Mouse (Mus musculus) cerebellum, adult (tissue): ENCODE results near the gene Pax5.

Experiments used
- ATAC-seq: cut with Nextera tagmentation; 2 replicates; pipeline ENCODE4 v1.9.2; 2017; ENCODE audit warnings: mild to moderate bottlenecking, moderate library complexity, mixed read lengths; ENCODE audit not compliant: insufficient number of reproducible peaks, low FRiP score, low TSS enrichment

Gene Pax5

DNA sequence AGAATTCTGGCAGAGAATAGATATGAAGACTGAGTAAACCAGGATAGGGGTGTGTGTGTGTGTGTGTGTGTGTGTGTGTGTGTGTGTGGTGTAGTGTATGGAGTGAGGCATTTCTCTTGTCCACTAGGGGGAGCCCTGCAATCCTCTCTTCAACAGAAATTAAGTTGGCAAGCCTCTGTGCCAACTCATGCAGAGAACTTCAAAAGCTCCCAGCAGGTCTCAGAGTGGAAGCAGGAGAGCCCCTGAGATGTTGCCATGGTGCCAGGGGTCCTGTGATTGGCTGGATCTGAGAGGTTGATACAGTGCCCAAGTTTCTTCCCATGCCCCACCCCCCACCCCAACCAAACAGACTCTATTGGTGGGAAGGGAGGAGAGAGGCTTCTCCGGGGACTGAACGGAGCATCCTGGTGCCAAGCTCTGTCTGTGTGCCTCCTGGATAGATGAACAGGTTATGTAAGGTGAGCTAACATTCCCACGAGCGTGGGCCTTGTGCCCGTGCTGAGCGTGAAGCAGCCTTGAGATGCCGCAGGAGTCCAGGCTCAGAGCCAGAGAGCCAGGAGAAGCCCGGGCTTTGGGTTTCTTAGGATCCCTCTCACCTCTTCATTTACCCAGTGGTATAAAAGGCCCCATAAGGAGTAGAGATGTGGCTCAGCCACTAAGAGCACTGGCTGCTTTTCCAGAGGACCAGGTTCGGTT lies 153.6 kb downstream of the Pax5 start:
- ATAC-seq, result no peak; the same call in 1 of the 2 replicates

DNA sequence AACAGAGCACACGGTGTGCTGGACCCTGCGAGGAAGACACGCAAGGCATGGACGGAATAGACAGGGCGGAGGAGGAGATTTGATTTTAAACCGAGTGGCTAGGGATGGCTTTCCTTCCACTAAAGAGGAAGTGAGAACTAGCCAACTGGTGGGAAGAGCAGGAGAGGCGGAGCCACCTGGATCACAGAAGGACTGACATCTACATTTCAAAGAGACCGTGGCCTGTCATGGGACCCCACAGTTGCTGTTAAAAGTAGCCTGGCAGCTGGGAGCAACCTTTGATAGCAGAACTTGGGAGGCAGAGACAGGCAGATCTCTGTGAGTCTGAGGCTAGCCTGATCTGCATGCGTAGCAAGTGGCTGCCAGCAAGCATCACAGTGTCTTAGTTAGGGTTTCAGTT lies 154.7 kb downstream of the Pax5 start:
- ATAC-seq, result no peak

- no peak for ATAC-seq
Observed at GRCm38 (mm10) chr4:44551470-44551869, 158.8 kb downstream of the Pax5 start.

DNA sequence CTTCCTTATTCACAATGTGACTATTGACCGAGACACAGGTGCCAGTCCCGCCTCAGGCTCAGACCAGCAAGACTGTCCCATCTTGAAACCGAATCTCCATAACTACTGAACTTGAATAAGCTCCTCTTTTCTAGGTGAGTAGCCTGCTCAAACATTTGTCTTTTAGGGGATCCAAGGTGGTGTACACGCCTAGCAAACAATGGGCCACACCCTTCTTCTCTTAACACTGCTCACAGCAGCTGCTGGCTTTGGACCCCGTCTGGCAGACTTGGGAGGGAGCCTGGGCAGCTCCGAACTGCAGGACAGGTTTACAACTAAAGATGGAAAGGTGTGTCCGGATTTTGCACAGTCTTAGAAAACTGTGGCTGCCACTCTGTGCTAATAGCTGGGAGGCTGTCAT lies 161.3 kb downstream of the Pax5 start:
- ATAC-seq, result no peak

DNA sequence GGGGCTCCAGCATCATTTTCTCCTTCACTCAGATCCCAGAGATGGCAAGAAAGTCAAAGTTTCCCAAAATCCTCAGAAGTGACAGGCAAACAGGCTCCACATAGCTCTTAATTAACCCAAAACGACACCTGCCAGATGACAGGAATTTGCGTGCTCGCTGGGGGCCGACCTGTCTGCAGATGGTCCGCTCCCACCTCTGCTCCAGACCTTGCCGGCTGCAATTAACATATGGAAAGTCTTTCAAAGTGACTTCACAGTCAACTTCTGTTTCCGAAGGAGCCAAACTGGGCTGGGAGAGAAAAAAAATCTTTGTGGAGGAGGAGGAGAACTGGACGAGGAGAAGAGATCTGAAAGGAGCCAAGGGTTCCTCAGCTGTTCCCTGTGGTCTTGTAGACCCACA lies 164.6 kb downstream of the Pax5 start:
- ATAC-seq, result no peak

DNA sequence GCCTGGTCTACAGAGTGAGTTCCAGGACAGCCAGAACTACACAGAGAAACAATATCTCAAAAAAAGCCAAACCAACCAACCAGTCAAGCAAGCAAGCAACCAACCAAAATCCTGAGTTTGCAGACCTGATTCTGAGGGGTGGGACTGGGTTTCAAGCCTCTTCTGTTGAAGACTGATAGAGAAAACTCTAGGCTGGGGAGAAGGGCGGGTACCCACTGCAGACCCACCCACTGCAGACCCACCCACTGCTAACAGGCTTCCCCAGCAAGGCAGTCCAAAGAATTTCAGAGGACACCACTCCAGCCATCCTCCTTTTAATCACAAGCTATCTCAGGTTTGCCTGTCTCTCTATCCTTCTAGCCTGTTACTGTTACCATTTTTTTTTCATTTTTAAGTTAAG lies 165.8 kb downstream of the Pax5 start:
- no peak for ATAC-seq

DNA sequence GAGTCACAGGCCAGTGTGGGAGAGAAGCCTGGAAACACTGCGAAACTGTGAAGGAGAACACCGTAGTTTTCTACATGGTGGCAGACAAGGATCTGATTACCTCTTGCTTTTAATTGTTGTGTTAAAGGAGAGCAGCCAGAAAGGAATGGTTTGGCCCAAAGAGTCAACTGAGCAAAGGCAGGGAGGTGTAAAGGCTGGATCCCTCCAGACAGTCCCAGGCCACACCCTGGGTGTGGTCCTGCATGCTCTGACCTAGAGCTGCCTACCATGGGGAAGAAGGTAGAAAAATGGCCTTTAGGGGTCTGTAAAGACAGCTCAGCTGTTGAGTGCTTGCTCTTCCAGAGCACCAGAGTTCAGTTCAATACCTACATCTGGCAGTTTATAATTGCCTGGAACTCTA lies 166.4 kb downstream of the Pax5 start:
- no peak for ATAC-seq

GRCm38 (mm10) chr4:44542101-44542500 lies 168.2 kb downstream of the Pax5 start:
- no peak for ATAC-seq

GRCm38 (mm10) chr4:44538488-44538887 lies 171.8 kb downstream of the Pax5 start:
- no peak for ATAC-seq

GRCm38 (mm10) chr4:44536794-44537193 lies 173.5 kb downstream of the Pax5 start:
- no peak for ATAC-seq

DNA sequence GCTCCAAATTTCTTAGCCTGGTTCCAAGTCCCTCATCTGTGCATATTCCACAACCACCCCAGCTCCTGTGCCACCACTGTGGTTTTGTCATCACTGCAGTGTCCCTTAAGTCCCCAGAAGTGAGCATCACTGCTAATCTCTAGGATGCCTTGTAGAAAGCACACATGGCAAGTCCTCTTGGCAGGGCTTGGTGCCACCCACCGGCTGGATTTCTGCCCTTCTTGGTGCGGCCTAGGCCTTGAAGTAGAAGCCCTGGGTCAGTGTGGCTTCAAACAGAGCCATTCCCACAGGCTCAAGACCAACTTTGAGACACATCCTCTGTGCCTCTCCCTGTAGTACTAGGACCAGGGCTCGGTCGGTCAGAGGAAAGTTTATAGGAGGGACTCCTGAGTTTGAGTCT lies 174.6 kb downstream of the Pax5 start:
- no peak for ATAC-seq

- no peak for ATAC-seq
Observed at GRCm38 (mm10) chr4:44533286-44533685, 177.0 kb downstream of the Pax5 start.

DNA sequence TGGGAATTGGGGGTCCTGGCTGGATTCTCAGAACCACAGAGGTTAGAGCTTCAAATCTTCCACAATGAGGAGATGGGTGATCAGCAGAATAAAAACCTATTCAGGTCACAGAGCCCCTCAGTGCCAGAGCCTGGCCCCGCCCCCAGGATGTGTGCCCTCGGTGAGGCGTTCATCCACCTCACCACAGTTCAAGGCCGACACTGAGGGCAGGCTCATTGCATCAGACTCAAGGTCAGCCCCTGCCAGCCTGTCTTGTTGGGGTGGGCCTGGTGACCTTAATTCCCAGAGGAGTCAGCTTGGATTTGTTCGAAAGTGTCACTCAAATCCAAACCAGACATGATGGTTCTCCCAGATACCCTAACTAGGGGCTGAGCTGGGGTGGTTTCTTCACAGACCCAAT lies 177.6 kb downstream of the Pax5 start:
- no peak for ATAC-seq

DNA sequence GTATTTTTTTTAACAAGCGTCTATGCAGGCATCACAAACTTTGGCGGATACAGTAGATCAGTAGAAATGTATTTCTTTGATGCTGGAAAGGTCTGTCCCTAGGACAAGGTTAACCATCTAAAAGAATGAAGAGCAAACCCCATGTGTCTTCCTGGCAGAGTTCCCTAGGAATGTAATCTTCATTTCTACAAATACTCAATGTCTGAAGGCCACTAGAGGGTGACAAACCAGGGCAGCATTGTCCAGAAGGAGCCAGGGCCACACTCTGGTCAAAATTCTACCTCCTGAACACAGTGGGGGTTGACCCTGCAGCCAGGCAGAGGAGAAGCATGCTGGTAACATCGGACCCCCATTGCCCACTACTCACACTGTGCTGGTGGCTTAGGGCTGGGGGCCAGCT lies 185.0 kb downstream of the Pax5 start:
- no peak for ATAC-seq

- ATAC-seq, result no peak
Observed at GRCm38 (mm10) chr4:44518923-44519322, 191.4 kb downstream of the Pax5 start.

- no peak for ATAC-seq
Observed at GRCm38 (mm10) chr4:44513981-44514380, 196.3 kb downstream of the Pax5 start.

DNA sequence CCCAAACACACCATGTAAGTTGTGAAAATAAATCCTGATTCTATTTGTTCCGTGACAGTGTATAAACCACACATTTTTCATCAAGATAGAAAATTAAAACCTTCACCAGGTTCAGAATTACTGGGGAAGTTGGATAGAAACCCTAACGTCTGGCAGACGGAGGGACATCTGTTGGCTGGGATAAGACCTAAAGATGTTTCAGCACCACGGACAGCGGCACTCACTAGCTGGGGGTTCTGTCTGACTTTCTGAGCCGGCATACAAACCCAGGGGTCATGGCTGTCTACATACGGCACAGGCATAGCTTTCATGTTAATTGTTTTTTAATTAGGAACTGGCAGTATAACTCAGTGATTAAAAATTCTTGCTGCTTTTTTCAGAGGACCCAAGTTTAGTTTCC lies 198.6 kb downstream of the Pax5 start:
- no peak for ATAC-seq

- no peak for ATAC-seq
Observed at GRCm38 (mm10) chr4:44508386-44509226, 201.7 kb downstream of the Pax5 start.

- no peak for ATAC-seq
Observed at GRCm38 (mm10) chr4:44507861-44508260, 202.4 kb downstream of the Pax5 start.

- no peak for ATAC-seq
Observed at GRCm38 (mm10) chr4:44504998-44505397, 205.3 kb downstream of the Pax5 start.

- no peak for ATAC-seq
Observed at GRCm38 (mm10) chr4:44502196-44502867, 208.0 kb downstream of the Pax5 start.
